Mouse (Mus musculus): ENCODE measurements around the gene Tmem274. TPM values are rescaled to one million over a fixed set of nuclear protein-coding genes. Genes with fewer than 3 reads are reported as not detected.
"Not testable (repeated sequence)": the region's sequence is repeated elsewhere in the genome, so short reads cannot be mapped to it uniquely, and the experiment has no call there.

Tmem274 gene
- polyA plus RNA-seq, 1 experiment from 2014 or later, result 0.28 TPM

GRCm38 (mm10) chr4:149454879-149455278 is 22.3 kb upstream of the Tmem274 start, which contains the start of gene Rbp7:
Gene Rbp7, minus strand, starts transcription at chr4:149454978.
- Histone ChIP-seq H3K4me2 (replicated peaks) (no peak within 1 kb of the TSS), H3K36me3 (no peaks in the 10 kb centered on the region), H3K9me3 (replicated peaks) (no peaks in the 10 kb centered on the region), H3K27ac (replicated peaks) (no peak within 1 kb of the TSS), H3K9ac (no peak within 1 kb of the TSS), H3K4me1 (no peaks in the 10 kb centered on the region), H3K4me3 (replicated peaks) (no peak within 1 kb of the TSS), H3K27me3 (no peaks in the 10 kb centered on the region)
- no peak for ATAC-seq (ENCODE audit: insufficient number of reproducible peaks, low FRiP score, low TSS enrichment, low read depth)
- 56% methylated on average over 8 of the region's 8 CpGs for WGBS

GRCm38 (mm10) chr4:149457163-149457562 is 20.0 kb upstream of the Tmem274 start:
- not testable (repeated sequence) for H3K4me3 ChIP-seq (replicated peaks); H3K27me3 ChIP-seq; H3K4me2 ChIP-seq (replicated peaks); ATAC-seq (ENCODE audit: insufficient number of reproducible peaks, low FRiP score, low TSS enrichment, low read depth); H3K9ac ChIP-seq; H3K27ac ChIP-seq (replicated peaks); H3K36me3 ChIP-seq; H3K4me1 ChIP-seq; H3K9me3 ChIP-seq (replicated peaks)
- 88% methylated on average over 27 of the region's 27 CpGs for WGBS

GRCm38 (mm10) chr4:149457831-149458430 is 19.2 kb upstream of the Tmem274 start:
- WGBS, result 80% methylated on average over 6 of the region's 6 CpGs
- Histone ChIP-seq H3K9me3 (replicated peaks) (no peaks in the 10 kb centered on the region), H3K27me3 (no peaks in the 10 kb centered on the region), H3K4me1 (peaks cover 6% of the 10 kb centered on the region; the same call in 1 of the 2 replicates), H3K4me3 (replicated peaks) (no peak overlapping the region), H3K4me2 (replicated peaks) (no peak overlapping the region), H3K36me3 (no peaks in the 10 kb centered on the region), H3K27ac (replicated peaks) (no peak overlapping the region), H3K9ac (no peak overlapping the region)
- no peak for ATAC-seq (ENCODE audit: insufficient number of reproducible peaks, low FRiP score, low TSS enrichment, low read depth)

- Histone ChIP-seq H3K36me3 (no peaks in the 10 kb centered on the region), H3K4me1 (peaks cover 6% of the 10 kb centered on the region; the same call in 1 of the 2 replicates), H3K4me3 (replicated peaks) (no peak overlapping the region), H3K9me3 (replicated peaks) (no peaks in the 10 kb centered on the region), H3K27ac (replicated peaks) (no peak overlapping the region), H3K27me3 (no peaks in the 10 kb centered on the region), H3K4me2 (replicated peaks) (no peak overlapping the region), H3K9ac (no peak overlapping the region)
- no peak for ATAC-seq (ENCODE audit: insufficient number of reproducible peaks, low FRiP score, low TSS enrichment, low read depth)
- WGBS, result 20% methylated on average over 5 of the region's 5 CpGs
Measured at GRCm38 (mm10) chr4:149458526-149458925, 18.7 kb upstream of the Tmem274 start.

GRCm38 (mm10) chr4:149459425-149459824 is 17.8 kb upstream of the Tmem274 start:
- Histone ChIP-seq H3K9ac (no peak overlapping the region), H3K4me2 (replicated peaks) (no peak overlapping the region), H3K27me3 (no peaks in the 10 kb centered on the region), H3K9me3 (replicated peaks) (no peaks in the 10 kb centered on the region), H3K4me3 (replicated peaks) (no peak overlapping the region), H3K4me1 (peaks cover 6% of the 10 kb centered on the region; the same call in 1 of the 2 replicates), H3K36me3 (no peaks in the 10 kb centered on the region), H3K27ac (replicated peaks) (no peak overlapping the region)
- no peak for ATAC-seq (ENCODE audit: insufficient number of reproducible peaks, low FRiP score, low TSS enrichment, low read depth)
- WGBS, result 71% methylated on average over 1 of the region's 1 CpGs

GRCm38 (mm10) chr4:149460475-149460874 is 16.7 kb upstream of the Tmem274 start:
- ATAC-seq (ENCODE audit: insufficient number of reproducible peaks, low FRiP score, low TSS enrichment, low read depth), result not testable (repeated sequence)

GRCm38 (mm10) chr4:149461579-149462304 is 15.4 kb upstream of the Tmem274 start:
- ATAC-seq (ENCODE audit: insufficient number of reproducible peaks, low FRiP score, low TSS enrichment, low read depth), result no peak; the same call in 1 of the 2 replicates
- WGBS, result 59% methylated on average over 4 of the region's 7 CpGs
- no peak overlapping the region for H3K4me3 ChIP-seq (replicated peaks)
- H3K9ac ChIP-seq, result no peak overlapping the region
- H3K9me3 ChIP-seq (replicated peaks), result no peaks in the 10 kb centered on the region
- H3K36me3 ChIP-seq, result no peaks in the 10 kb centered on the region
- no peak overlapping the region for H3K4me2 ChIP-seq (replicated peaks)
- no peaks in the 10 kb centered on the region for H3K27me3 ChIP-seq
- H3K4me1 ChIP-seq, result peaks cover 6% of the 10 kb centered on the region; the same call in 1 of the 2 replicates
- no peak overlapping the region for H3K27ac ChIP-seq (replicated peaks)

More at GRCm38 (mm10) chr4:149460475-149460874, 16.7 kb upstream of the Tmem274 start:
- H3K27ac ChIP-seq (replicated peaks); H3K9me3 ChIP-seq (replicated peaks); H3K27me3 ChIP-seq; H3K4me3 ChIP-seq (replicated peaks); H3K9ac ChIP-seq; H3K36me3 ChIP-seq; H3K4me1 ChIP-seq; H3K4me2 ChIP-seq (replicated peaks): not testable (repeated sequence)
- WGBS, result 94% methylated on average over 2 of the region's 2 CpGs

GRCm38 (mm10) chr4:149462305-149462971 is 14.7 kb upstream of the Tmem274 start:
- 66% methylated on average over 6 of the region's 6 CpGs for WGBS

GRCm38 (mm10) chr4:149463435-149463950 is 13.7 kb upstream of the Tmem274 start:
- ATAC-seq (ENCODE audit: insufficient number of reproducible peaks, low FRiP score, low TSS enrichment, low read depth), result no peak
- H3K27me3 ChIP-seq, result no peaks in the 10 kb centered on the region
- WGBS, result 73% methylated on average over 6 of the region's 6 CpGs
- no peak overlapping the region for H3K4me2 ChIP-seq (replicated peaks)
- H3K9me3 ChIP-seq (replicated peaks), result no peaks in the 10 kb centered on the region
- no peaks in the 10 kb centered on the region; the same call in 1 of the 2 replicates for H3K36me3 ChIP-seq
- H3K9ac ChIP-seq, result no peak overlapping the region
- no peak overlapping the region for H3K4me3 ChIP-seq (replicated peaks)
- H3K27ac ChIP-seq (replicated peaks), result no peak overlapping the region
- H3K4me1 ChIP-seq, result peaks cover 6% of the 10 kb centered on the region; the same call in 1 of the 2 replicates

More at GRCm38 (mm10) chr4:149462305-149462971, 14.7 kb upstream of the Tmem274 start:
- Histone ChIP-seq H3K4me2 (replicated peaks) (no peak overlapping the region), H3K9me3 (replicated peaks) (no peaks in the 10 kb centered on the region), H3K4me1 (peaks cover 6% of the 10 kb centered on the region; the same call in 1 of the 2 replicates), H3K4me3 (replicated peaks) (no peak overlapping the region), H3K27ac (replicated peaks) (no peak overlapping the region), H3K27me3 (no peaks in the 10 kb centered on the region), H3K9ac (no peak overlapping the region), H3K36me3 (no peaks in the 10 kb centered on the region; the same call in 1 of the 2 replicates)
- no peak for ATAC-seq (ENCODE audit: insufficient number of reproducible peaks, low FRiP score, low TSS enrichment, low read depth)

GRCm38 (mm10) chr4:149469557-149469956 is 7.6 kb upstream of the Tmem274 start:
- ATAC-seq (ENCODE audit: insufficient number of reproducible peaks, low FRiP score, low TSS enrichment, low read depth), result no peak
- WGBS, result 92% methylated on average over 3 of the region's 3 CpGs
- Histone ChIP-seq H3K9ac (no peak overlapping the region), H3K4me2 (replicated peaks) (no peak overlapping the region), H3K27ac (replicated peaks) (no peak overlapping the region), H3K36me3 (peaks cover 33% of the 10 kb centered on the region), H3K9me3 (replicated peaks) (no peaks in the 10 kb centered on the region), H3K4me1 (no peaks in the 10 kb centered on the region), H3K4me3 (replicated peaks) (no peak overlapping the region), H3K27me3 (no peaks in the 10 kb centered on the region)

GRCm38 (mm10) chr4:149475096-149475495 is 2.1 kb upstream of the Tmem274 start:
- ATAC-seq (ENCODE audit: insufficient number of reproducible peaks, low FRiP score, low TSS enrichment, low read depth), result no peak
- no peak overlapping the region for H3K4me2 ChIP-seq (replicated peaks)
- WGBS, result 80% methylated on average over 7 of the region's 7 CpGs
- H3K9me3 ChIP-seq (replicated peaks), result no peaks in the 10 kb centered on the region
- no peaks in the 10 kb centered on the region for H3K4me1 ChIP-seq
- H3K4me3 ChIP-seq (replicated peaks), result no peak overlapping the region
- no peak overlapping the region for H3K9ac ChIP-seq
- peaks cover 19% of the 10 kb centered on the region for H3K36me3 ChIP-seq
- H3K27me3 ChIP-seq, result no peaks in the 10 kb centered on the region
- no peak overlapping the region for H3K27ac ChIP-seq (replicated peaks)

Measured in embryonic facial prominence, embryonic 15.5 days (tissue).